Mouse (Mus musculus) hematopoietic multipotent progenitor cell, adult 10-12 weeks (in vitro differentiated cells): ENCODE measurements around the gene Olfr859. TPM values are rescaled to one million over a fixed set of nuclear protein-coding genes. Genes with fewer than 3 reads are reported as not detected.

Source experiments
- polyA plus RNA-seq: library from polyadenylated mRNA; stranded (reverse); fragments of >175 nt; gene quantifications from 2 replicates; pipeline ENCODE4 v1.2.3, GENCODE M21; 2012; ENCODE audit warnings: low replicate concordance

The Olfr859 gene
- not detected in 2 replicates for polyA plus RNA-seq

DNA sequence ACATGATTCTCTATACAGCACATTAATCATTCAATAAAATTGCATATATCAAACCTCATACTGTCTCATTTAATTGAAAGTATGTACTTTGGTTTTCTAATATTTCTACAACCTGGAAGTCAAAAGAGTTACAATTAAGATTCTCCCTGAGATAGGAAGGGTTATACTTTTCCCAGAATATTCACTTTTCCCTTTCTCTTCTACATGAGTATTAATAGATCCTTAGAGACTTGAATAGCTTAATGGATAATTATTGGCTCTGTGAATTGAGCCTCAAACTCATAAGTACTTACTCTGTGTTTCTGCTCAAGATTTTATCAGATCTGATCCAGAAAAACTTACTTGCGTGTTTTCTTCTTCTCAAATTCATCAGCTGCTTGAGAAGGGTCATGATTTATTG lies at the start of gene Olfr859:
Gene Olfr859, plus strand, starts transcription at position 301 of the 400 bp plus-strand sequence.

DNA sequence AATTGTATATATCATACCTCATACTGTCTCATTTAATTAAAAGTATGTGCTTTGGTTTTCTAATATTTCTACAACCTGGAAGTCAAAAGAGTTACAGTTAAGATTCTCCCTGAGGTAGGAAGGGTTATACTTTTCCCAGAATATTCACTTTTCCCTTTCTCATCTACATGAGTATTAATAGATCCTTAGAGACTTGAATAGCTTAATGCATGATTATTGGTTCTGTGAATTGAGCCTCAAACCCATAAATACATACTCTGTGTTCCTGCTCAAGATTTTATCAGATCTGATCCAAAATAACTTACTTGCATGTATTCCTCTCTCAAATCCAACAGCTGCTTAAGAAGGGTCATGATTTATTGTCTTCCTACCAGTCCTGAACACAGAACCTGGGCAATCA lies 24.7 kb upstream of the Olfr859 start, which contains the start of gene Olfr58:
Gene Olfr58, plus strand, starts transcription at position 301 of the 400 bp plus-strand sequence.

DNA sequence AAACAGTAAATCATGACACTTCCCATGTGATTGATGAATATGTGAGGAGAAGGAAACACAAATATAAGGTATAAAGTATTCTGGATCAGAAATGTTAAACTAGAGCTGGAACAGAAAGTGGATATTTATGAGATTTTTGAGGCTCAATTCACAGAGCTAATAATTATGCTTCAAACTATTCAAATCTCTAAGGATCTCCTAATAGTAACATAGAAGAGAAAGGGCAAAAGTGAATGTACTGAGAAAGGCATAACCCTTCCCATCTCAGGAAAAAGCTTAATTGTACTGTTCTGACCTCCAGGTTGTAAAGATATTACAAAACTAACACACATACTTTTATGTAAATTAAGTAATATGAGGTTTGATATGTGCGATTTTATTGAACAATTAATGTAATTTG lies 44.9 kb downstream of the Olfr859 start, which contains the start of gene Olfr860:
Gene Olfr860, minus strand, starts transcription at position 101 of the 400 bp plus-strand sequence.

Other genes starting within 250 kb of the Olfr859 start
- not detected in 2 replicates for gene Olfr854, start 237.5 kb upstream of the Olfr859 start, polyA plus RNA-seq
- gene Olfr855, start 222.3 kb upstream of the Olfr859 start, polyA plus RNA-seq = not detected in 2 replicates
- gene Zfp317, start 182.8 kb upstream of the Olfr859 start, polyA plus RNA-seq = 0.80 and 1.8 TPM in 2 replicates
- not detected in 2 replicates for gene Olfr857, start 95.5 kb upstream of the Olfr859 start, polyA plus RNA-seq
- not detected in 2 replicates for gene Olfr58, start 24.6 kb upstream of the Olfr859 start, polyA plus RNA-seq
- not detected in 2 replicates for gene Olfr860, start 44.8 kb downstream of the Olfr859 start, polyA plus RNA-seq
- not detected in 2 replicates for gene Olfr862, start 83.1 kb downstream of the Olfr859 start, polyA plus RNA-seq
- gene Olfr77, start 112.0 kb downstream of the Olfr859 start, polyA plus RNA-seq = 0.01 TPM in 1 of 2 replicates, not detected in the other
- gene Olfr866, start 223.1 kb downstream of the Olfr859 start, polyA plus RNA-seq = not detected in 2 replicates